Mouse (Mus musculus) kidney, embryonic 14.5 days (tissue): Measurements from ENCODE around the gene Ints7. TPM values are rescaled to one million over a fixed set of nuclear protein-coding genes. Genes with fewer than 3 reads are reported as not detected.
A peak's percentile ranks its signal among the peaks of the same experiment; 100 is the strongest.

Experiments
- ATAC-seq: fragments of 200-750 bp; cut with Nextera tagmentation; 2 replicates; pipeline ENCODE4 v1.8.0; 2017; ENCODE audit warnings: moderate number of reproducible peaks, mild to moderate bottlenecking, moderate TSS enrichment, moderate library complexity; ENCODE audit not compliant: low FRiP score, low TSS enrichment
- H3K27ac ChIP-seq: fragments of 300-500 bp; sonication (generic); 2 replicates; pipeline ENCODE4 v1.5.1; 2014; ENCODE audit warnings: low read depth, mild to moderate bottlenecking, low read length, moderate library complexity, mixed read lengths
- H3K27me3 ChIP-seq: fragments of 300-500 bp; sonication (generic); 2 replicates; pipeline ENCODE4 v1.6.1; 2014; ENCODE audit warnings: mild to moderate bottlenecking, low read length; ENCODE audit not compliant: control insufficient read depth, insufficient read depth
- H3K36me3 ChIP-seq: fragments of 300-500 bp; sonication (generic); 2 replicates; pipeline ENCODE4 v1.6.1; 2014; ENCODE audit warnings: low read length, mixed read lengths; ENCODE audit not compliant: control insufficient read depth, insufficient read depth
- H3K4me1 ChIP-seq: fragments of 300-500 bp; sonication (generic); 2 replicates; pipeline ENCODE4 v1.6.1; 2014; ENCODE audit warnings: low read length, mixed read lengths; ENCODE audit not compliant: control insufficient read depth, insufficient read depth
- H3K4me2 ChIP-seq: fragments of 300-500 bp; sonication (generic); replicated peaks from 2 replicates; pipeline ENCODE4 v1.6.1; 2014; ENCODE audit warnings: low read depth, mild to moderate bottlenecking, low read length
- H3K4me3 ChIP-seq: fragments of 300-500 bp; sonication (generic); 2 replicates; pipeline ENCODE4 v1.5.1; 2014; ENCODE audit warnings: mild to moderate bottlenecking, low read length
- H3K9ac ChIP-seq: fragments of 300-500 bp; sonication (generic); 2 replicates; pipeline ENCODE4 v1.6.1; 2014; ENCODE audit warnings: low read depth, mild to moderate bottlenecking, low read length, moderate library complexity
- H3K9me3 ChIP-seq: fragments of 300-500 bp; sonication (generic); 2 replicates; pipeline ENCODE4 v1.6.1; 2016; ENCODE audit warnings: low read length; ENCODE audit not compliant: control insufficient read depth
- WGBS: fragments of 180-500 bp; shearing (Covaris S2); extraction: QIAGEN DNeasy Blood & Tissue Kit; methylation state at CpG from one replicate; pipeline ENCODE4 v1.1.7; 2014; 5-methylcytosine and 5-hydroxymethylcytosine counted together
- polyA plus RNA-seq: library from polyadenylated mRNA; unstranded; fragments of >200 nt; fragmentation: Nextera tagmentation; extraction: Ambion mirVana; gene quantifications from 2 replicates; pipeline ENCODE4 v1.2.1, GENCODE M21; 2014

The Ints7 gene
- polyA plus RNA-seq, 1 experiment from 2014 or later: 77.9 TPM

- WGBS: 92% methylated on average over 12 of the region's 12 CpGs
- H3K4me2 ChIP-seq: no peak overlapping the region
- no peaks in the 10 kb centered on the region for H3K9me3 ChIP-seq
- H3K9ac ChIP-seq: no peak overlapping the region
- H3K4me3 ChIP-seq: no peak overlapping the region
- no peaks in the 10 kb centered on the region for H3K27me3 ChIP-seq
- peaks cover 91% of the 10 kb centered on the region for H3K36me3 ChIP-seq
- H3K27ac ChIP-seq: no peak overlapping the region
- no peak for ATAC-seq
- H3K4me1 ChIP-seq: no peaks in the 10 kb centered on the region
Measured at GRCm38 (mm10) chr1:191618067-191618766, 42.8 kb downstream of the Ints7 start.

GRCm38 (mm10) chr1:191621096-191621495 lies 45.7 kb downstream of the Ints7 start:
- no peak overlapping the region for H3K27ac ChIP-seq
- ATAC-seq: no peak
- no peak overlapping the region for H3K4me3 ChIP-seq
- no peak overlapping the region for H3K9ac ChIP-seq
- WGBS: 97% methylated on average over 8 of the region's 8 CpGs
- H3K36me3 ChIP-seq: peaks cover 63% of the 10 kb centered on the region
- H3K9me3 ChIP-seq: no peaks in the 10 kb centered on the region
- H3K4me1 ChIP-seq: no peaks in the 10 kb centered on the region; the same call in 1 of the 2 replicates
- H3K27me3 ChIP-seq: no peaks in the 10 kb centered on the region
- H3K4me2 ChIP-seq: no peak overlapping the region

GRCm38 (mm10) chr1:191622801-191623200 lies 47.4 kb downstream of the Ints7 start:
- H3K27ac ChIP-seq: no peak overlapping the region
- H3K4me2 ChIP-seq: no peak overlapping the region
- peaks cover 47% of the 10 kb centered on the region for H3K36me3 ChIP-seq
- ATAC-seq: no peak
- no peaks in the 10 kb centered on the region for H3K27me3 ChIP-seq
- H3K9ac ChIP-seq: no peak overlapping the region
- H3K9me3 ChIP-seq: no peaks in the 10 kb centered on the region
- no peaks in the 10 kb centered on the region; the same call in 1 of the 2 replicates for H3K4me1 ChIP-seq
- WGBS: 93% methylated on average over 8 of the region's 8 CpGs
- no peak overlapping the region for H3K4me3 ChIP-seq

GRCm38 (mm10) chr1:191624492-191624891 lies 49.1 kb downstream of the Ints7 start:
- no peaks in the 10 kb centered on the region; the same call in 1 of the 2 replicates for H3K4me1 ChIP-seq
- no peak overlapping the region for H3K9ac ChIP-seq
- no peaks in the 10 kb centered on the region for H3K9me3 ChIP-seq
- H3K4me2 ChIP-seq: no peak overlapping the region
- H3K27me3 ChIP-seq: no peaks in the 10 kb centered on the region
- H3K4me3 ChIP-seq: no peak overlapping the region
- ATAC-seq: peak; percentile 18; the same call in 1 of the 2 replicates
- WGBS: 53% methylated on average over 6 of the region's 6 CpGs
- peaks cover 32% of the 10 kb centered on the region for H3K36me3 ChIP-seq
- H3K27ac ChIP-seq: no peak overlapping the region

- Histone ChIP-seq H3K9ac (no peak overlapping the region), H3K9me3 (no peaks in the 10 kb centered on the region), H3K27me3 (no peaks in the 10 kb centered on the region), H3K4me1 (no peaks in the 10 kb centered on the region; the same call in 1 of the 2 replicates), H3K36me3 (peaks cover 26% of the 10 kb centered on the region), H3K4me3 (no peak overlapping the region), H3K4me2 (no peak overlapping the region), H3K27ac (no peak overlapping the region)
- WGBS: 48% methylated on average over 6 of the region's 6 CpGs
- ATAC-seq: no peak
Measured at GRCm38 (mm10) chr1:191625026-191625425, 49.6 kb downstream of the Ints7 start.

GRCm38 (mm10) chr1:191625620-191626019 lies 50.2 kb downstream of the Ints7 start:
- no peaks in the 10 kb centered on the region; the same call in 1 of the 2 replicates for H3K4me1 ChIP-seq
- no peaks in the 10 kb centered on the region for H3K9me3 ChIP-seq
- no peak overlapping the region for H3K4me2 ChIP-seq
- H3K27ac ChIP-seq: no peak overlapping the region
- no peak overlapping the region for H3K9ac ChIP-seq
- ATAC-seq: 0 out of 2 replicates have a peak, but pooled peaks have one; percentile 20
- H3K4me3 ChIP-seq: no peak overlapping the region
- no peaks in the 10 kb centered on the region for H3K27me3 ChIP-seq
- WGBS: 34% methylated on average over 4 of the region's 4 CpGs
- peaks cover 20% of the 10 kb centered on the region for H3K36me3 ChIP-seq

GRCm38 (mm10) chr1:191628457-191629169 lies 53.2 kb downstream of the Ints7 start:
- no peaks in the 10 kb centered on the region; the same call in 1 of the 2 replicates for H3K4me1 ChIP-seq
- ATAC-seq: no peak
- WGBS: 56% methylated on average over 11 of the region's 11 CpGs
- H3K9ac ChIP-seq: no peak overlapping the region
- no peaks in the 10 kb centered on the region for H3K36me3 ChIP-seq
- no peak overlapping the region for H3K4me3 ChIP-seq
- H3K4me2 ChIP-seq: no peak overlapping the region
- no peak overlapping the region for H3K27ac ChIP-seq
- H3K9me3 ChIP-seq: no peaks in the 10 kb centered on the region
- no peaks in the 10 kb centered on the region for H3K27me3 ChIP-seq

GRCm38 (mm10) chr1:191629170-191629636 lies 53.8 kb downstream of the Ints7 start:
- no peak overlapping the region for H3K27ac ChIP-seq
- no peak overlapping the region for H3K9ac ChIP-seq
- H3K4me2 ChIP-seq: no peak overlapping the region
- H3K27me3 ChIP-seq: no peaks in the 10 kb centered on the region
- no peaks in the 10 kb centered on the region for H3K9me3 ChIP-seq
- no peaks in the 10 kb centered on the region for H3K36me3 ChIP-seq
- WGBS: 48% methylated on average over 3 of the region's 3 CpGs
- no peaks in the 10 kb centered on the region; the same call in 1 of the 2 replicates for H3K4me1 ChIP-seq
- no peak for ATAC-seq
- no peak overlapping the region for H3K4me3 ChIP-seq
